Mouse (Mus musculus) heart, adult 2 months (tissue): ENCODE results near the gene Ano9.

ENCODE experiments used
- CTCF ChIP-seq: fragments of 200-600 bp; IDR thresholded peaks from 2 replicates; pipeline ENCODE4 v1.8.1; 2022; ENCODE audit warnings: antibody characterized with exemption, mild to moderate bottlenecking, moderate library complexity
- EP300 ChIP-seq: fragments of 200-500 bp; IDR thresholded peaks from 2 replicates; pipeline ENCODE4 v1.6.1; 2011; ENCODE audit warnings: low read depth, low read length, control low read depth; ENCODE audit not compliant: insufficient read depth

GRCm38 (mm10) chr7:141122245-141122644, 4.6 kb upstream of the Ano9 start, which contains the start of gene Ptdss2:
- TF ChIP-seq CTCF (no peak), EP300 (no peak)
